Mouse (Mus musculus) cerebellum, adult 2 months (tissue): Measurements from ENCODE around the gene Gm19668.
"Not testable (repeated sequence)": the region's sequence is repeated elsewhere in the genome, so short reads cannot be mapped to it uniquely, and the experiment has no call there.

Source experiments
- CTCF ChIP-seq: fragments of 200-500 bp; IDR thresholded peaks from 2 replicates; pipeline ENCODE4 v1.5.1; 2011; ENCODE audit warnings: low read depth, mild to moderate bottlenecking, control low read depth, low read length, moderate library complexity, borderline replicate concordance; ENCODE audit not compliant: insufficient read depth
- POLR2A ChIP-seq: fragments of 200-500 bp; IDR thresholded peaks from 2 replicates; pipeline ENCODE4 v1.6.1; 2011; ENCODE audit warnings: low read length, control low read depth, borderline replicate concordance; ENCODE audit not compliant: insufficient read depth

DNA sequence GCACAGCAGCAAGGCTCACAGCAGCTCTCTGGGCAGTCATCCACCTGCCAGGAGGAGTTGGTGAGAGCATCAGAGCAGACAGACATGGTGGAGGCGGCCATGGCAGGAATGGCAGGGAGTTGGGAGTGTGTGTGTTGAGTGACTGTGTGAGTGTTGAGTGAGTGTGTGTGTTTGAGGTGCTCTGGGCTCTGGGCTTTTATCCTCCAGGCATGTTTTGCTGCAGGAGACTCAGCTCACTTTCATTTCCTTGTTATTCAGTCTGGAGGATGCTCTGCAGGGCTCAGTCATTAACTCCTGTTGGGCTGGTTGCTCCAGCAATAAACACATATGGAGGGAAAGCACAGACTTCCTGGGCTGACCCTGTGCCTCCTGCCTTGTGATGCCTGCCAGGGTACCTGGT lies 22.1 kb downstream of the Gm19668 start, which contains the start of gene Gm7138:
- not testable (repeated sequence) for TF ChIP-seq POLR2A, CTCF
